Mouse (Mus musculus) heart, embryonic 15.5 days (tissue): Measurements from ENCODE around the gene Cttn. TPM values are rescaled to one million over a fixed set of nuclear protein-coding genes. Genes with fewer than 3 reads are reported as not detected.

ENCODE experiments used
- ATAC-seq: fragments of 200-750 bp; cut with Nextera tagmentation; replicated peaks from 2 replicates; pipeline ENCODE4 v1.8.0; 2017; ENCODE audit warnings: low read depth, moderate TSS enrichment; ENCODE audit not compliant: insufficient number of reproducible peaks, insufficient read depth, low FRiP score
- H3K27ac ChIP-seq: fragments of 300-500 bp; sonication (generic); 2 replicates; pipeline ENCODE4 v1.5.1; 2015; ENCODE audit warnings: mild to moderate bottlenecking, inconsistent platforms
- H3K27me3 ChIP-seq: fragments of 300-500 bp; sonication (generic); 2 replicates; pipeline ENCODE4 v1.6.1; 2015; ENCODE audit warnings: inconsistent platforms
- H3K36me3 ChIP-seq: fragments of 300-500 bp; sonication (generic); 2 replicates; pipeline ENCODE4 v1.6.1; 2015; ENCODE audit warnings: mild to moderate bottlenecking, inconsistent platforms
- H3K4me1 ChIP-seq: fragments of 300-500 bp; sonication (generic); replicated peaks from 2 replicates; pipeline ENCODE4 v1.6.1; 2015; ENCODE audit warnings: inconsistent platforms
- H3K4me2 ChIP-seq: fragments of 300-500 bp; sonication (generic); 2 replicates; pipeline ENCODE4 v1.6.1; 2015; ENCODE audit warnings: inconsistent platforms, mild to moderate bottlenecking, moderate library complexity
- H3K4me3 ChIP-seq: fragments of 300-500 bp; sonication (generic); 2 replicates; pipeline ENCODE4 v1.5.1; 2015; ENCODE audit warnings: mild to moderate bottlenecking, inconsistent platforms
- H3K9ac ChIP-seq: fragments of 300-500 bp; sonication (generic); 2 replicates; pipeline ENCODE4 v1.6.1; 2015; ENCODE audit warnings: mild to moderate bottlenecking, inconsistent platforms
- H3K9me3 ChIP-seq: fragments of 300-500 bp; sonication (generic); replicated peaks from 2 replicates; pipeline ENCODE4 v1.6.1; 2016; ENCODE audit warnings: inconsistent platforms
- WGBS: fragments of 180-500 bp; shearing (Covaris S2); methylation state at CpG from one replicate; pipeline ENCODE4 v1.1.7; 2015; ENCODE audit warnings: mixed read lengths; 5-methylcytosine and 5-hydroxymethylcytosine counted together
- polyA plus RNA-seq: library from polyadenylated mRNA; unstranded; fragments of >200 nt; fragmentation: Nextera tagmentation; extraction: Ambion mirVana; gene quantifications from 2 replicates; pipeline ENCODE4 v1.2.1, GENCODE M21; 2015

The Cttn gene
- polyA plus RNA-seq, result 109 and 134 TPM in 2 replicates

DNA sequence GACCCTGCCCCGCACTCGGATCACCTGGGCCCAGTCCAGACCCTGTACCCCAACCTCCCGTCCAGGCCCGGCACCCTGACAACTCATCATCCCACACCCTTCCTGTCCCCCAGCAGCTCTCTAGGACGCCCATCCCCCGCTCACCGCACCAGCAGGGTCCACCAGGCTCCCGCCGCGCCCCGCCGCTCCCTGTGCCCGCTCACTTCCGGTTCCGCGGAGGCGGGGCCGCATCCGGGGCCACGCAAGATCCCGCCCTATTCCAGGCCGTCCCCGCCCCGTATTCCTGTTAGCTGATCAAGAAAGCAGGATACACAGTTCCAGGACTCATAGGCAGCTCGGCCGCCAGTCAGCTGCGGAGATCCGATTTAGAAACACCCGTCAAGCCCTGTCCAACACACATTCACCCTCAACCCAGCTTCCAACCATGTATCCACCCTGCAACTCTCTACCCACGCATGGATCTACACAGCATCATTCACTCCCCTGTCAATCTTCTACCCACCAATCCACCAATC lies at the start of gene Cttn:
Gene Cttn (minus strand): TSS at position 465 of the 515 bp plus-strand sequence.
- ATAC-seq, result peak; percentile 90
- H3K4me1 ChIP-seq, result peaks cover 35% of the 10 kb centered on the region
- no peaks in the 10 kb centered on the region for H3K9me3 ChIP-seq
- H3K27me3 ChIP-seq, result no peaks in the 10 kb centered on the region
- peak within 1 kb of the TSS; percentile 80 for H3K27ac ChIP-seq
- WGBS, result 1% methylated on average over 30 of the region's 30 CpGs
- peak within 1 kb of the TSS; percentile 79 for H3K4me2 ChIP-seq
- H3K4me3 ChIP-seq, result peak within 1 kb of the TSS; percentile 73
- peaks cover 4% of the 10 kb centered on the region; the same call in 1 of the 2 replicates for H3K36me3 ChIP-seq
- peak within 1 kb of the TSS; percentile 87 for H3K9ac ChIP-seq

DNA sequence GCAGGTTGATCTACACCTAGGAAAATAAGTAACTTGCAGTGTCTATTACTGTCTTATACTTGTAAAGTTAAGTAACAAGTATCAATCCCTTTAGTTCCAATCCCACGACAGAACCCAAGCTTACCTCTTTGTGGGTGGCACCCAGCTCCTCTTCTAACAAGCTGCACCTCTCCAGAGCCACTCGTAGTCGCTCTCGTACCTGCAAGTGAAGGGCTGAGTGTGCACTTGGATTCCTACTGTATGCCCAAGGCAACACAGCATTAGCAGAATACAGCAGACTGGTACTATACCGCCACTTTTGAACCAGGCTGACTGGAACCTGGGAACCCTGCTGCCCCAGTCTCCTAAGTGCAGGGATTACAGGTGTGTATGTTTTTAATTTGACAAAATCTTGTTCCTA lies 49.0 kb upstream of the Cttn start:
- H3K4me2 ChIP-seq, result no peak overlapping the region
- peaks cover 43% of the 10 kb centered on the region for H3K36me3 ChIP-seq
- ATAC-seq, result no peak
- no peak overlapping the region for H3K27ac ChIP-seq
- H3K4me3 ChIP-seq, result no peak overlapping the region
- H3K9me3 ChIP-seq, result no peaks in the 10 kb centered on the region
- H3K27me3 ChIP-seq, result no peaks in the 10 kb centered on the region
- no peak overlapping the region for H3K9ac ChIP-seq
- WGBS, result 92% methylated on average over 5 of the region's 5 CpGs
- H3K4me1 ChIP-seq, result 0 out of 2 replicates have a peak, but pooled peaks cover 5% of the 10 kb centered on the region

DNA sequence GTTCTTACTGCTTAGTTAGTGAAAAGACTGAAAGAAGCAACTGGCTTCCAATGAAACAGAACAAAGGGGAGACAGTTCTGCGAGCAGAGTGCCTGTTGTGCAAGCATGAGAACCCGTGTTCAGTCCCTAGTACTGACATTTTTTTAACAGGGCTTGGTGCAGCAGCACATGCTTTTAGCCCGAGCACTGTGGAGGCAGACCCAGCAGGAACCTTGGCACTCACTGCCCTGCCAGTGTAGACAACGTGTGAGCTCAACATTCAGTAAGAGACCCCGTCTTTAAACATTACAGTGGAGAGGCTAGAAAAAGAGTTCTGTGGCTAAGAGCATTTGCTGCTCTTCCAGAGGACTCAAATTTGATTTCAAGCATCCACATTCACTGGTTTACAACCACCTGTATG lies 45.9 kb upstream of the Cttn start:
- no peak overlapping the region for H3K9ac ChIP-seq
- peaks cover 70% of the 10 kb centered on the region for H3K36me3 ChIP-seq

GRCm38 (mm10) chr7:144509090-144509489 lies 38.3 kb upstream of the Cttn start:
- Histone ChIP-seq H3K4me3 (no peak overlapping the region), H3K9me3 (no peaks in the 10 kb centered on the region), H3K4me2 (no peak overlapping the region), H3K4me1 (no peaks in the 10 kb centered on the region), H3K36me3 (peaks cover 84% of the 10 kb centered on the region), H3K27ac (no peak overlapping the region), H3K9ac (no peak overlapping the region), H3K27me3 (no peaks in the 10 kb centered on the region)
- ATAC-seq, result no peak
- WGBS, result 96% methylated on average over 4 of the region's 4 CpGs

More for the DNA sequence above, 45.9 kb upstream of the Cttn start:
- Histone ChIP-seq H3K4me1 (no peaks in the 10 kb centered on the region), H3K9me3 (no peaks in the 10 kb centered on the region), H3K27ac (no peak overlapping the region), H3K27me3 (no peaks in the 10 kb centered on the region), H3K4me3 (no peak overlapping the region), H3K4me2 (no peak overlapping the region)
- 87% methylated on average over 5 of the region's 5 CpGs for WGBS
- ATAC-seq, result no peak

DNA sequence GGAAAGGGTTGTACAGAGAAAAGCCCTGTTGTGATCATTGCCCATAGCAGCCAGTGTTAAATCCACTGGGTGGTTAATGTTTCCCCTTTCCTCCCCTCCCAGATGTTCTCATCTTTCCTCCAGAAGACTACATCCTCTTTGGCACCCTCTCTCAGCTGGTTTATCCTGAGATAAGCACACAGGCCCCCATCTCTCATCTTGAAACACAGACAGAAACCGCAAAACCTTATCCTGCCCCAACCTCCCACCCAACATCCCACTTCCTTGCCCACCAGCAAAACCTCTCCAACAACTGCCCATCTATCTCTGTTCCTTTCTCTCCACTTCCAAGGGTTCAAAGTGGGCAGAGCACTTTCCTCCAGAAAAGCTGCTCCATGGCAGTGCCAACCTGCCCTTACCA lies 36.0 kb upstream of the Cttn start:
- H3K4me1 ChIP-seq, result no peaks in the 10 kb centered on the region
- H3K27me3 ChIP-seq, result no peaks in the 10 kb centered on the region
- ATAC-seq, result no peak
- WGBS, result 75% methylated on average over 1 of the region's 1 CpGs
- peaks cover 88% of the 10 kb centered on the region for H3K36me3 ChIP-seq
- no peak overlapping the region for H3K4me2 ChIP-seq
- H3K4me3 ChIP-seq, result no peak overlapping the region
- H3K9me3 ChIP-seq, result no peaks in the 10 kb centered on the region
- no peak overlapping the region for H3K9ac ChIP-seq
- no peak overlapping the region for H3K27ac ChIP-seq

- WGBS, result 77% methylated on average over 4 of the region's 4 CpGs
- H3K9me3 ChIP-seq, result no peaks in the 10 kb centered on the region
- no peak overlapping the region for H3K27ac ChIP-seq
- ATAC-seq, result no peak
- H3K4me3 ChIP-seq, result no peak overlapping the region
- H3K36me3 ChIP-seq, result peaks cover 79% of the 10 kb centered on the region
- no peak overlapping the region for H3K9ac ChIP-seq
- 0 out of 2 replicates have a peak, but pooled peaks cover 3% of the 10 kb centered on the region for H3K4me1 ChIP-seq
- no peak overlapping the region for H3K4me2 ChIP-seq
- no peaks in the 10 kb centered on the region for H3K27me3 ChIP-seq
Measured at GRCm38 (mm10) chr7:144503959-144504358, 33.1 kb upstream of the Cttn start.

DNA sequence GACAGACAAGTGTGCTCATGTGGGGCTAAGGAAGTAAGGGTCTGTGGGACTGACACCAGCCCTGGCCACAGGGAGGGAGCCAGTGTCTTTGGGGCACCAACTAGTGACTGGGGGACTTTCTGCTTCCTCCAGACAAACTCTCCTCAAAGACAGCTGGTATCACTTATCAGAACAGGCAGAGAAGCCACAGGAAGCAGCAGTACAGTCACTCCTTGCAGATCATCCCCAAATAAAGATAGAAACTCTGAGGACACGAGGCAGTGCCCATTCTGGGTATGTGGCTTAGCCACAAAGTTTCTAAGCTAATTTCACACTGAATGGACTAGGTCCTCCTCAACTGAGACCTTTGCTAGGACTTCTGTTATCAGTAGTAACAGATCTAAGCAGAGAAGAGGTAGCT lies 22.1 kb upstream of the Cttn start:
- Histone ChIP-seq H3K27ac (no peak overlapping the region), H3K27me3 (no peaks in the 10 kb centered on the region), H3K36me3 (peaks cover 35% of the 10 kb centered on the region), H3K4me1 (peaks cover 35% of the 10 kb centered on the region), H3K4me3 (no peak overlapping the region), H3K9me3 (no peaks in the 10 kb centered on the region), H3K4me2 (no peak overlapping the region), H3K9ac (no peak overlapping the region)
- 52% methylated on average over 1 of the region's 1 CpGs for WGBS
- ATAC-seq, result no peak

GRCm38 (mm10) chr7:144490201-144490873 lies 19.5 kb upstream of the Cttn start:
- Histone ChIP-seq H3K36me3 (peaks cover 14% of the 10 kb centered on the region; the same call in 1 of the 2 replicates), H3K4me3 (no peak overlapping the region), H3K9ac (no peak overlapping the region), H3K27ac (peak overlapping the region; percentile 84), H3K9me3 (no peaks in the 10 kb centered on the region), H3K27me3 (no peaks in the 10 kb centered on the region), H3K4me1 (peaks cover 49% of the 10 kb centered on the region), H3K4me2 (no peak overlapping the region)
- ATAC-seq, result no peak
- 39% methylated on average over 8 of the region's 8 CpGs for WGBS

- peak overlapping the region; percentile 84 for H3K27ac ChIP-seq
- peak overlapping the region; percentile 14 for H3K4me2 ChIP-seq
Measured at GRCm38 (mm10) chr7:144489067-144489774, 18.4 kb upstream of the Cttn start.

DNA sequence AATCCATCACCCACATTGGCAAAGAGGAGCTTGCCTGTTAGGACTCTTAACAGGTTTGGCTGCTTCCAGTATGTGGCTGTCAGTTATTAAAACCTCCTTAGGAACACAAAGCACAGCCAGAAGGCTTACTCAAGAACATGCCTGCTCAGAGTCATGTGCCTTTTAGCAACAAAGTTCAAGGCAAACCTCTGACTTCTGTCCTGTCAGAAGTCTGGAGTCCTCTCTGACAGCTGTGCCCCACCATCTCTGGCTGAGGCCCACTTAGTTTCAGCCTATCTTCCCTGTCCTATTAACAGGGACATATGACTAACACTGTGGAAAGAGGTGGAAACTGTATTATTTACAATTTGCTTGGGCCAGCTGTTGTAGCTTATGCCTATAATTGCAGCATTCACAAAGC lies 9.5 kb upstream of the Cttn start:
- H3K9me3 ChIP-seq, result no peaks in the 10 kb centered on the region
- no peak for ATAC-seq
- H3K4me2 ChIP-seq, result no peak overlapping the region
- no peak overlapping the region for H3K4me3 ChIP-seq
- peaks cover 81% of the 10 kb centered on the region for H3K36me3 ChIP-seq
- H3K27ac ChIP-seq, result no peak overlapping the region
- no peaks in the 10 kb centered on the region for H3K4me1 ChIP-seq
- no peaks in the 10 kb centered on the region for H3K27me3 ChIP-seq
- no peak overlapping the region for H3K9ac ChIP-seq

More at GRCm38 (mm10) chr7:144489067-144489774, 18.4 kb upstream of the Cttn start:
- Histone ChIP-seq H3K4me1 (peaks cover 49% of the 10 kb centered on the region), H3K4me3 (no peak overlapping the region), H3K36me3 (peaks cover 19% of the 10 kb centered on the region; the same call in 1 of the 2 replicates), H3K27me3 (no peaks in the 10 kb centered on the region), H3K9me3 (no peaks in the 10 kb centered on the region), H3K9ac (no peak overlapping the region)
- WGBS, result 15% methylated on average over 6 of the region's 6 CpGs
- peak; percentile 87 for ATAC-seq

DNA sequence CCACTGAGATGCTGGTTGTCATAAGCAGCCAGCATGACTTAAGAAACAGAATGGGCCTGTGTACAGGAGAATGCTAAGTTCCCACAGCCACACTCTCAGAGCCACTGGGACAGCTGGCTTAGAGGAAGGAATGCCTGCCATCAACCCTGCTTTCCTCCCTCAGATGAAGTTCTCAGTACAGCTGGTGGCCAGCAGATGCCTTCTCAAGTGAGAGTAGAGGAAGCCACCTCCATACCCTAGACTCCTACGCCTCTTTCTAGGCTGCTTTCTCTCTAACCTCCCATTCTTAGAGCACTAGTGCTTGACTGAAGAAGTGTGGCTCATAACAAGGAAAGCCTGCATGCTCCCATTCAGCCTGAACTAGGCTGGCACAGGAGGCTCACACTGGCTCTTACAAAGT lies 8.8 kb upstream of the Cttn start:
- WGBS, result 93% methylated on average over 1 of the region's 1 CpGs
- Histone ChIP-seq H3K27me3 (no peaks in the 10 kb centered on the region), H3K4me3 (no peak overlapping the region), H3K36me3 (peaks cover 79% of the 10 kb centered on the region), H3K27ac (no peak overlapping the region), H3K9me3 (no peaks in the 10 kb centered on the region), H3K4me1 (no peaks in the 10 kb centered on the region), H3K4me2 (no peak overlapping the region), H3K9ac (no peak overlapping the region)
- no peak for ATAC-seq
